Mouse (Mus musculus) CH12.LX (cell line): ENCODE data around the gene Apom. TPM values are rescaled to one million over a fixed set of nuclear protein-coding genes. Genes with fewer than 3 reads are reported as not detected.

Experiments
- DNase-seq: peaks from one replicate; pipeline ENCODE4 v3.0.0-alpha.2; 2013; ENCODE audit errors: extremely low read depth
- H3K27ac ChIP-seq: 2 replicates; pipeline ENCODE4 v1.5.1; 2012; ENCODE audit warnings: low read depth, mild to moderate bottlenecking, control low read depth, moderate library complexity; ENCODE audit not compliant: insufficient read depth
- H3K27me3 ChIP-seq: replicated peaks from 2 replicates; pipeline ENCODE3; 2012; ENCODE audit warnings: inconsistent platforms
- H3K36me3 ChIP-seq, 2 experiments: replicated peaks in 1 of 2; 2 replicates each; pipeline versions ENCODE3 to v1.6.1; 2012; ENCODE audit warnings: inconsistent platforms in 1 of 2, low read length in 1 of 2, mild to moderate bottlenecking in 1 of 2, mixed read lengths in 1 of 2, moderate library complexity in 1 of 2; ENCODE audit not compliant: control insufficient read depth in 1 of 2, insufficient read depth in 1 of 2
- H3K4me1 ChIP-seq, 2 experiments: 2 replicates each; pipeline ENCODE4 v1.6.1; 2012; ENCODE audit warnings: inconsistent platforms in 1 of 2, moderate library complexity in 1 of 2; ENCODE audit not compliant: insufficient read depth in 2 of 2, control insufficient read depth in 1 of 2
- H3K4me2 ChIP-seq: 2 replicates; pipeline ENCODE4 v1.6.1; 2012; ENCODE audit warnings: low read depth, mild to moderate bottlenecking, control low read depth; ENCODE audit not compliant: poor library complexity, insufficient read depth, severe bottlenecking
- H3K4me3 ChIP-seq, 3 experiments: fragments of 150-350 bp in 1 of 3; sonication (generic) in 1 of 3; replicated peaks in 1 of 3; 2 replicates each; pipeline versions ENCODE3 to v1.5.1; 2011 to 2012; ENCODE audit warnings: low read depth in 2 of 3, low read length in 2 of 3, mild to moderate bottlenecking in 2 of 3, moderate library complexity in 2 of 3, control low read depth in 1 of 3, improper control_type of control experiment in 1 of 3, inconsistent platforms in 1 of 3, mixed read lengths in 1 of 3; ENCODE audit not compliant: poor library complexity in 1 of 3
- H3K79me2 ChIP-seq: replicated peaks from 2 replicates; pipeline ENCODE4 v1.6.1; 2012; ENCODE audit warnings: mild to moderate bottlenecking, moderate library complexity; ENCODE audit not compliant: control insufficient read depth, poor library complexity, insufficient read depth, severe bottlenecking; ENCODE audit errors: extremely low read depth
- H3K9ac ChIP-seq: 2 replicates; pipeline ENCODE4 v1.6.1; 2012; ENCODE audit warnings: low read depth, mild to moderate bottlenecking, control low read depth, moderate library complexity; ENCODE audit not compliant: insufficient read depth
- H3K9me3 ChIP-seq: replicated peaks from 2 replicates; pipeline ENCODE3; 2012; ENCODE audit warnings: low read length, inconsistent platforms, mixed read lengths
- CHD1 ChIP-seq: IDR thresholded peaks from 2 replicates; pipeline ENCODE4 v1.6.1; 2012; ENCODE audit warnings: low read depth, low read length, improper control_type of control experiment, inconsistent platforms
- ELF1 ChIP-seq: IDR thresholded peaks from 2 replicates; pipeline ENCODE4 v1.6.1; 2014; ENCODE audit warnings: low read depth, mild to moderate bottlenecking, inconsistent platforms, low read length, improper control_type of control experiment
- ETS1 ChIP-seq: conservative IDR thresholded peaks from 2 replicates; pipeline ENCODE4 v1.6.1; 2012; ENCODE audit warnings: low read depth, mild to moderate bottlenecking, inconsistent platforms, low read length, improper control_type of control experiment, moderate library complexity
- GABPA ChIP-seq: IDR thresholded peaks from 2 replicates; pipeline ENCODE4 v1.6.1; 2012; ENCODE audit warnings: low read depth, low read length, improper control_type of control experiment, inconsistent platforms; ENCODE audit not compliant: insufficient replicate concordance
- JUN ChIP-seq: IDR thresholded peaks from 2 replicates; pipeline ENCODE4 v1.6.1; 2011; ENCODE audit warnings: low read depth, mild to moderate bottlenecking, low read length, improper control_type of control experiment, moderate library complexity; ENCODE audit not compliant: insufficient read depth
- MAFK ChIP-seq: IDR thresholded peaks from 2 replicates; pipeline ENCODE4 v1.6.1; 2011; ENCODE audit warnings: low read length, improper control_type of control experiment; ENCODE audit not compliant: insufficient replicate concordance
- MAX ChIP-seq: IDR thresholded peaks from 2 replicates; pipeline ENCODE4 v1.6.1; 2011; ENCODE audit warnings: low read length, improper control_type of control experiment
- MAZ ChIP-seq: IDR thresholded peaks from 2 replicates; pipeline ENCODE4 v1.6.1; 2012; ENCODE audit warnings: low read depth, mild to moderate bottlenecking, inconsistent platforms, low read length, improper control_type of control experiment, moderate library complexity
- MEF2A ChIP-seq: IDR thresholded peaks from 2 replicates; pipeline ENCODE4 v1.6.1; 2014; ENCODE audit warnings: low read depth, mild to moderate bottlenecking, inconsistent platforms, low read length, improper control_type of control experiment, borderline replicate concordance
- MXI1 ChIP-seq: IDR thresholded peaks from 2 replicates; pipeline ENCODE4 v1.6.1; 2011; ENCODE audit warnings: mild to moderate bottlenecking, low read depth, low read length, improper control_type of control experiment
- MYC ChIP-seq: IDR thresholded peaks from 2 replicates; pipeline ENCODE4 v1.6.1; 2011; ENCODE audit warnings: low read depth, mild to moderate bottlenecking, improper control_type of control experiment, low read length
- NRF1 ChIP-seq: IDR thresholded peaks from 2 replicates; pipeline ENCODE4 v1.6.1; 2014; ENCODE audit warnings: low read depth, mild to moderate bottlenecking, inconsistent platforms, low read length, improper control_type of control experiment, moderate library complexity
- POLR2A ChIP-seq: IDR thresholded peaks from 2 replicates; pipeline ENCODE4 v1.6.1; 2011; ENCODE audit warnings: low read depth, mild to moderate bottlenecking, improper control_type of control experiment, low read length
- UBTF ChIP-seq: IDR thresholded peaks from 2 replicates; pipeline ENCODE4 v1.6.1; 2012; ENCODE audit warnings: low read depth, mild to moderate bottlenecking, inconsistent platforms, low read length, improper control_type of control experiment, moderate library complexity
- USF1 ChIP-seq: IDR thresholded peaks from 2 replicates; pipeline ENCODE4 v1.6.1; 2014; ENCODE audit warnings: low read depth, mild to moderate bottlenecking, inconsistent platforms, low read length, improper control_type of control experiment
- ZC3H11A ChIP-seq: IDR thresholded peaks from 2 replicates; pipeline ENCODE4 v1.6.1; 2012; ENCODE audit warnings: low read depth, mild to moderate bottlenecking, inconsistent platforms, low read length, improper control_type of control experiment
- ZNF384 ChIP-seq: IDR thresholded peaks from 2 replicates; pipeline ENCODE4 v1.6.1; 2012; ENCODE audit warnings: low read depth, low read length, improper control_type of control experiment, inconsistent platforms
- dilution Hi-C: fragments of 300-500 bp; cut with MboI; formaldehyde crosslinking; loops from 2 replicates; pipeline ENCODE4 v1.14.3; 2020; ENCODE audit warnings: low sequenced_read_pairs; ENCODE audit not compliant: extremely low pct_unique_long_range_greater_than_20kb, extremely low pct_ligation_motif_present
- in situ Hi-C: fragments of 300-500 bp; cut with MboI; formaldehyde crosslinking; loops from 3 replicates; pipeline ENCODE4 v1.14.3; 2019; ENCODE audit warnings: low sequenced_read_pairs, low pct_ligation_motif_present, low pct_unique_long_range_greater_than_20kb, mixed read lengths
- polyA plus RNA-seq: library from polyadenylated mRNA; unstranded; fragments of >175 nt; gene quantifications from 2 replicates; pipeline ENCODE4 v1.2.1, GENCODE M21; 2012; ENCODE audit warnings: low read depth; ENCODE audit not compliant: insufficient read length
- total RNA-seq, 2 experiments: library from RNA; depleted of rRNA; stranded (reverse); fragments of 300-350 nt in 1 of 2; fragments of >200 nt in 1 of 2; gene quantifications; 2 replicates each; pipeline ENCODE4 v1.2.3; 2012 to 2014

The Apom gene
- total and polyA plus RNA-seq, 3 experiments, result 0.39 TPM; not detected in 2

- H3K27ac ChIP-seq, result no peak overlapping the region
- H3K4me3 ChIP-seq, result no peak overlapping the region
- H3K27me3 ChIP-seq, result no peaks in the 10 kb centered on the region
- H3K4me2 ChIP-seq, result no peak overlapping the region
- no peaks in the 10 kb centered on the region for H3K79me2 ChIP-seq
- H3K36me3 ChIP-seq, result peaks cover 40 to 59% of the 10 kb centered on the region in 2 experiments
- dilution Hi-C loops, result no loop called here
- no peaks in the 10 kb centered on the region for H3K9me3 ChIP-seq
- TF ChIP-seq MAFK (no peak), ELF1 (no peak), UBTF (no peak), MYC (no peak), MEF2A (no peak), GABPA (no peak), NRF1 (no peak), JUN (no peak), CHD1 (no peak), MAX (no peak), MAZ (no peak)
- in situ Hi-C loops, result no loop called here
- peaks cover 0 to 4% of the 10 kb centered on the region in 2 experiments; a peak in 1 of 4 replicates for H3K4me1 ChIP-seq
- no peak for DNase-seq
- no peak overlapping the region for H3K9ac ChIP-seq
Measured at GRCm38 (mm10) chr17:35104079-35104478, 27.8 kb downstream of the Apom start.

GRCm38 (mm10) chr17:35103221-35103690 is 28.6 kb downstream of the Apom start:
- in situ Hi-C loops, result no loop called here
- TF ChIP-seq CHD1 (no peak), ZC3H11A (no peak), ETS1 (no peak), POLR2A (no peak), ZNF384 (no peak), USF1 (no peak), UBTF (no peak), MXI1 (no peak)
- H3K4me3 ChIP-seq, result no peak overlapping the region
- dilution Hi-C loops, result no loop called here
- no peak overlapping the region for H3K27ac ChIP-seq
- no peak overlapping the region for H3K9ac ChIP-seq
- no peaks in the 10 kb centered on the region for H3K27me3 ChIP-seq
- DNase-seq, result no peak
- peaks cover 0 to 4% of the 10 kb centered on the region in 2 experiments; a peak in 1 of 4 replicates for H3K4me1 ChIP-seq
- no peak overlapping the region for H3K4me2 ChIP-seq
- H3K9me3 ChIP-seq, result no peaks in the 10 kb centered on the region
- no peaks in the 10 kb centered on the region for H3K79me2 ChIP-seq
- H3K36me3 ChIP-seq, result peaks cover 40 to 67% of the 10 kb centered on the region in 2 experiments
